Mouse (Mus musculus): Measurements from ENCODE around the gene Grm1.

- TF ChIP-seq CTCF (IDR thresholded peaks at IDR 0.05; ENCODE audit: low read depth, low read length) (no peak), GATA1 (IDR thresholded peaks at IDR 0.05; ENCODE audit: borderline replicate concordance, low read length) (no peak), POLR2AphosphoS5 (IDR thresholded peaks at IDR 0.05; ENCODE audit: insufficient replicate concordance, low read depth, low read length) (no peak), TAL1 (conservative IDR thresholded peaks at IDR 0.05; ENCODE audit: low read depth, low read length) (no peak)
These were observed 193.6 kb downstream of the Grm1 start for GRCm38 (mm10) chr10:10888521-10888920.
